In genomic region chr9:56118582-56118981, GRCm38 (mm10) we compare ENCODE assay signal across 8 mouse cellular contexts. TPM values are rescaled to one million over a fixed set of nuclear protein-coding genes. Genes with fewer than 3 reads are reported as not detected.
DNase-seq lines count a peak whose midpoint lies in the region; ATAC-seq and TF ChIP-seq lines count a peak whose summit lies in the region.

No protein-coding gene starts in this region.

- H3K27me3 ChIP-seq in embryonic facial prominence, embryonic 13.5 days, result no peaks in the 10 kb centered on the region
- 0 out of 2 replicates have a peak, but pooled peaks cover 5% of the 10 kb centered on the region for H3K27me3 ChIP-seq in heart, embryonic 11.5 days (ENCODE audit: control insufficient read depth, insufficient read depth, low read length)
- H3K27me3 ChIP-seq in kidney, embryonic 15.5 days, result no peaks in the 10 kb centered on the region
- no peaks in the 10 kb centered on the region for H3K27me3 ChIP-seq in liver, adult 2 months (ENCODE audit: control insufficient read depth, insufficient read depth, low read length)
- H3K27me3 ChIP-seq in myocyte (ENCODE audit: control insufficient read depth, insufficient read depth, insufficient read length), result no peaks in the 10 kb centered on the region
- no peaks in the 10 kb centered on the region for H3K27me3 ChIP-seq in splenic B cell, adult 2 months (ENCODE audit: control insufficient read depth, insufficient read depth, low read length, poor library complexity, severe bottlenecking)

- no peaks in the 10 kb centered on the region for H3K9me3 ChIP-seq in embryonic facial prominence, embryonic 13.5 days
- no peaks in the 10 kb centered on the region for H3K9me3 ChIP-seq in heart, embryonic 11.5 days (replicated peaks; ENCODE audit: control insufficient read depth, low read length)
- no peaks in the 10 kb centered on the region for H3K9me3 ChIP-seq in kidney, embryonic 15.5 days (replicated peaks)

- peak; percentile 72 to 77 for DNase-seq in B cell, adult 2 months
- peak; percentile 68 to 78 for DNase-seq in adrenal gland, postnatal 36 days
- DNase-seq in liver, adult 2 months (ENCODE audit: extremely low read depth, low read depth, low spot score), result peak; percentile 42
- peak; percentile 82 for DNase-seq in splenic B cell, adult 2 months (ENCODE audit: low read depth, low spot score)

- ATAC-seq in embryonic facial prominence, embryonic 13.5 days (ENCODE audit: insufficient number of reproducible peaks, insufficient read depth, low FRiP score, low TSS enrichment, low read depth), result no peak; the same call in 1 of the 2 replicates
- ATAC-seq in heart, embryonic 11.5 days (replicated peaks; ENCODE audit: insufficient number of reproducible peaks, low FRiP score, low TSS enrichment), result no peak
- peak; percentile 26 for ATAC-seq in kidney, embryonic 15.5 days (replicated peaks; ENCODE audit: low FRiP score)

- TF ChIP-seq CTCF in liver, adult 2 months (IDR thresholded peaks at IDR 0.05; ENCODE audit: low read depth, low read length), result peak; percentile 93

- peak overlapping the region; percentile 79 for H3K4me2 ChIP-seq in embryonic facial prominence, embryonic 13.5 days
- peak overlapping the region; percentile 66 for H3K4me2 ChIP-seq in heart, embryonic 11.5 days
- H3K4me2 ChIP-seq in kidney, embryonic 15.5 days, result peak overlapping the region; percentile 77
- peak overlapping the region; percentile 73 for H3K4me2 ChIP-seq in myocyte (ENCODE audit: low read depth)

- no peak overlapping the region for H3K27ac ChIP-seq in embryonic facial prominence, embryonic 13.5 days
- H3K27ac ChIP-seq in heart, embryonic 11.5 days (ENCODE audit: low read depth, low read length), result no peak overlapping the region
- no peak overlapping the region for H3K27ac ChIP-seq in kidney, embryonic 15.5 days
- no peak overlapping the region for H3K27ac ChIP-seq in liver, adult 2 months (replicated peaks; ENCODE audit: insufficient read depth, low read depth, low read length)

- no peak overlapping the region for H3ac ChIP-seq in myocyte (ENCODE audit: control insufficient read depth, insufficient read length)

- 2% methylated on average over 14 of the region's 14 CpGs for WGBS in embryonic facial prominence, embryonic 13.5 days
- 3% methylated on average over 14 of the region's 14 CpGs for WGBS in heart, embryonic 11.5 days (ENCODE audit: insufficient replicate concordance)
- WGBS in kidney, embryonic 15.5 days, result 2% methylated on average over 14 of the region's 14 CpGs
- WGBS in liver, adult 2 months, result 6% methylated on average over 14 of the region's 14 CpGs

- peak overlapping the region; percentile 70 for H3K9ac ChIP-seq in embryonic facial prominence, embryonic 13.5 days
- peak overlapping the region; percentile 52; the same call in 1 of the 2 replicates for H3K9ac ChIP-seq in heart, embryonic 11.5 days (ENCODE audit: low read depth, low read length)
- H3K9ac ChIP-seq in kidney, embryonic 15.5 days, result 0 out of 2 replicates have a peak overlapping the region, but pooled peaks have one; percentile 33
- H3K9ac ChIP-seq in liver, adult 2 months (ENCODE audit: low read depth, low read length), result no peak overlapping the region

- H3K4me1 ChIP-seq in embryonic facial prominence, embryonic 13.5 days, result peaks cover 13% of the 10 kb centered on the region
- peaks cover 4% of the 10 kb centered on the region for H3K4me1 ChIP-seq in heart, embryonic 11.5 days (ENCODE audit: control insufficient read depth, insufficient read depth, low read length)
- peaks cover 21% of the 10 kb centered on the region for H3K4me1 ChIP-seq in kidney, embryonic 15.5 days
- no peaks in the 10 kb centered on the region for H3K4me1 ChIP-seq in liver, adult 2 months (ENCODE audit: control insufficient read depth, insufficient read depth, low read length)

- no peaks in the 10 kb centered on the region for H3K36me3 ChIP-seq in embryonic facial prominence, embryonic 13.5 days
- H3K36me3 ChIP-seq in heart, embryonic 11.5 days (ENCODE audit: control insufficient read depth, insufficient read depth, low read length), result no peaks in the 10 kb centered on the region
- no peaks in the 10 kb centered on the region for H3K36me3 ChIP-seq in kidney, embryonic 15.5 days
- no peaks in the 10 kb centered on the region for H3K36me3 ChIP-seq in liver, adult 2 months (ENCODE audit: control insufficient read depth, insufficient read depth, low read length)
- H3K36me3 ChIP-seq in myocyte (ENCODE audit: control insufficient read depth, insufficient read depth), result no peaks in the 10 kb centered on the region
- H3K36me3 ChIP-seq in splenic B cell, adult 2 months (ENCODE audit: control insufficient read depth, insufficient read depth, low read length, poor library complexity, severe bottlenecking), result no peaks in the 10 kb centered on the region; the same call in 1 of the 2 replicates

- TF ChIP-seq POLR2A in liver, adult 2 months (IDR thresholded peaks at IDR 0.05; ENCODE audit: extremely low read depth, insufficient read depth, low read length), result no peak
- TF ChIP-seq POLR2A in myocyte (IDR thresholded peaks at IDR 0.05; ENCODE audit: insufficient read length, low read depth), result no peak

- no peaks in the 10 kb centered on the region for H3K79me2 ChIP-seq in liver, adult 2 months (ENCODE audit: control insufficient read depth, insufficient read depth, low read length)
- no peaks in the 10 kb centered on the region for H3K79me2 ChIP-seq in myocyte (ENCODE audit: control insufficient read depth, insufficient read depth)

- peak overlapping the region; percentile 46 for H3K4me3 ChIP-seq in embryonic facial prominence, embryonic 13.5 days
- H3K4me3 ChIP-seq in heart, embryonic 11.5 days (ENCODE audit: low read depth, low read length), result peak overlapping the region; percentile 34
- peak overlapping the region; percentile 44 for H3K4me3 ChIP-seq in kidney, embryonic 15.5 days (replicated peaks)
- H3K4me3 ChIP-seq in liver, adult 2 months (ENCODE audit: insufficient read depth, low read depth, low read length), result peak overlapping the region; percentile 12; the same call in 1 of the 2 replicates
- no peak overlapping the region for H3K4me3 ChIP-seq in myocyte

TF ChIP-seq in myocyte, 11 proteins besides CTCF, POLR2A, EP300 and RAD21:
- no peak for TF ChIP-seq USF1 (IDR thresholded peaks at IDR 0.05; ENCODE audit: low read depth)
- TF ChIP-seq SRF (IDR thresholded peaks at IDR 0.05; ENCODE audit: control insufficient read depth, insufficient read length, low read depth), result no peak
- TF ChIP-seq TCF12 (IDR thresholded peaks at IDR 0.05; ENCODE audit: insufficient read depth, poor library complexity, severe bottlenecking), result no peak
- TF ChIP-seq MYOG (IDR thresholded peaks at IDR 0.05; ENCODE audit: control insufficient read depth in 1 of 3, insufficient read depth in 1 of 3, insufficient read length in 2 of 3, low read depth in 2 of 3), result peak in 1 of 3 experiments; percentile 26
- no peak for TF ChIP-seq TCF3 (IDR thresholded peaks at IDR 0.05; ENCODE audit: insufficient read length, low read depth)
- no peak for TF ChIP-seq CEBPB (IDR thresholded peaks at IDR 0.05; ENCODE audit: insufficient read depth, poor library complexity, severe bottlenecking)
- no peak for TF ChIP-seq POLR2AphosphoS2 (IDR thresholded peaks at IDR 0.05; ENCODE audit: insufficient read length, low read depth)
- no peak for TF ChIP-seq REST (IDR thresholded peaks at IDR 0.05; ENCODE audit: insufficient read depth, insufficient read length)
- no peak for TF ChIP-seq MAX (IDR thresholded peaks at IDR 0.05; ENCODE audit: low read depth)
- peak in 1 of 3 experiments; percentile 36 for TF ChIP-seq MYOD1 (IDR thresholded peaks at IDR 0.05; ENCODE audit: control insufficient read depth in 1 of 3, insufficient read length in 2 of 3, low read depth in 2 of 3)
- no peak for TF ChIP-seq E2F4 (IDR thresholded peaks at IDR 0.05; ENCODE audit: insufficient read depth)
TF ChIP-seq in myocyte: peak in this region for 2.

RNA-seq across cellular contexts. Expression of gene Pstpip1, which starts 28.8 kb away (rescaled TPM):
- 1 to 10 TPM in 1 of 2 experiments, under 1 TPM in 1; 0.89 to 1.0 TPM for total RNA-seq in adrenal gland, postnatal 36 days (2021)
- 0.92 and 1.8 TPM in 2 replicates for polyA plus RNA-seq in embryonic facial prominence, embryonic 13.5 days (2015; fragmentation: Nextera tagmentation; extraction: Ambion mirVana)
- 0.27 and 0.39 TPM in 2 replicates for polyA plus RNA-seq in heart, embryonic 11.5 days (2014; fragmentation: Nextera tagmentation; extraction: Ambion mirVana)
- polyA plus RNA-seq in kidney, embryonic 15.5 days (2015; fragmentation: Nextera tagmentation; extraction: Ambion mirVana), result 1.1 and 1.4 TPM in 2 replicates
- 0.37 and 0.40 TPM in 2 replicates for total RNA-seq in liver, adult 2 months (2014; rRNA removed)
- 0.44 and 1.1 TPM in 2 replicates for polyA plus RNA-seq in liver, adult 2 months (2012; rRNA removed)
- 18.9 TPM for polyA plus RNA-seq in myocyte (2012; fragmentation: generic; extraction: Trizol)

RNA-seq across cellular contexts. Expression of gene Tspan3, which starts 46.7 kb away (rescaled TPM):
- 100 to 1,000 TPM; 111 to 117 TPM for total RNA-seq in adrenal gland, postnatal 36 days (2021)
- 480 and 544 TPM in 2 replicates for polyA plus RNA-seq in embryonic facial prominence, embryonic 13.5 days (2015; fragmentation: Nextera tagmentation; extraction: Ambion mirVana)
- polyA plus RNA-seq in heart, embryonic 11.5 days (2014; fragmentation: Nextera tagmentation; extraction: Ambion mirVana), result 381 and 423 TPM in 2 replicates
- polyA plus RNA-seq in kidney, embryonic 15.5 days (2015; fragmentation: Nextera tagmentation; extraction: Ambion mirVana), result 480 and 483 TPM in 2 replicates
- total RNA-seq in liver, adult 2 months (2014; rRNA removed), result 4.7 and 6.1 TPM in 2 replicates
- polyA plus RNA-seq in liver, adult 2 months (2012; rRNA removed), result 6.3 and 7.3 TPM in 2 replicates
- 135 TPM for polyA plus RNA-seq in myocyte (2012; fragmentation: generic; extraction: Trizol)

Comparison
In these comparisons a context has a peak if more than half of its experiments do, and no peak if none do; other contexts are left out.
1. RNA of gene Tspan3, which starts 46.7 kb away (polyA plus RNA-seq): 480 to 483 TPM in kidney, embryonic 15.5 days, 480 to 544 TPM in embryonic facial prominence, embryonic 13.5 days, 381 to 423 TPM in heart, embryonic 11.5 days and 135 TPM in myocyte (single experiment); 6.3 to 7.3 TPM in liver, adult 2 months; every median in the first group is over 10 times any median in the second.
2. Peak in every context shown above with its lines, with median percentiles within 50 percentile points of each other: DNase-seq and H3K4me2 ChIP-seq.